In the genomic region with DNA sequence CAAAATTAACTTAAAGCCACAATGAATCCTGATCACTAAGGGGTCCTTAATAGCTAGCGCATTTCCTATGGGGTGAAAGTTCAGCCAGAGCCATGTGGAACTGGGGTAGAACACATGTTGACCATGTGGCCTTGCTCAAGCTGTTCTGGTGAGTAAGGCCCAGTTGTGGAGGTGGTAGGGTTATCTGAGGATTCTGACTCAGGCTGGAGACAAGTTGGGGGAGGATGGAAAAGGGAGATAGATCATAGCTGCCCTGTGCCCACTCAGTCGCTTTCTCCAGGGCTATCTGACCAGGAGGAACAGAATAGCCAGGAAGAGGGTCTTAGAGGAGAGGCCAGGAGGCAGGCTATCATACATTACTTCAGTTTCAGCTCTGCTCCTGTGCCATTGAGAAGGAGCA, we compare ENCODE assay signal across 31 mouse cellular contexts. TPM values are rescaled to one million over a fixed set of nuclear protein-coding genes. Genes with fewer than 3 reads are reported as not detected.
A peak's percentile ranks its signal among the peaks of the same experiment; 100 is the strongest.
DNase-seq lines count a peak whose midpoint lies in the region; ATAC-seq lines count a peak whose summit lies in the region.
"Had no signal": no experiment of that assay in that cellular context is flagged by ENCODE, and none has a peak within 500 bp of the region (broad histone marks: within the 10 kb centered on the region; RNA-seq: fewer than 3 reads in every experiment).

No protein-coding gene starts in this region.

- no peak overlapping the region for H3K4me2 ChIP-seq in liver, embryonic 11.5 days
- no peak overlapping the region for H3K4me2 ChIP-seq in hindbrain, embryonic 11.5 days (replicated peaks; ENCODE audit: low read depth, low read length)
- H3K4me2 ChIP-seq: embryonic facial prominence, embryonic 15.5 days; forebrain, embryonic 13.5 days; heart, embryonic 11.5 days; hindbrain, embryonic 13.5 days; limb, embryonic 12.5 days; liver, embryonic 13.5 days; neural tube, embryonic 12.5 days had no signal

- no peak overlapping the region for H3K27ac ChIP-seq in liver, embryonic 11.5 days (ENCODE audit: low read depth, low read length)
- no peak overlapping the region for H3K27ac ChIP-seq in hindbrain, embryonic 11.5 days (ENCODE audit: low read depth, low read length)
- H3K27ac ChIP-seq: embryonic facial prominence, embryonic 15.5 days; forebrain, embryonic 13.5 days; hindbrain, embryonic 13.5 days; limb, embryonic 12.5 days; liver, embryonic 13.5 days; midbrain, embryonic 10.5 days; neural tube, embryonic 12.5 days had no signal

- 76% methylated on average over 2 of the region's 2 CpGs for WGBS in liver, embryonic 11.5 days
- WGBS in hindbrain, embryonic 11.5 days: 91% methylated on average over 2 of the region's 2 CpGs

- no peaks in the 10 kb centered on the region for H3K27me3 ChIP-seq in liver, embryonic 11.5 days (replicated peaks; ENCODE audit: control insufficient read depth, insufficient read depth, low read length)
- H3K27me3 ChIP-seq in hindbrain, embryonic 11.5 days (ENCODE audit: control insufficient read depth, insufficient read depth, low read length): no peaks in the 10 kb centered on the region
- H3K27me3 ChIP-seq: embryonic facial prominence, embryonic 15.5 days; forebrain, embryonic 13.5 days; hindbrain, embryonic 13.5 days; limb, embryonic 12.5 days; liver, embryonic 13.5 days; neural tube, embryonic 12.5 days had no signal

- H3K36me3 ChIP-seq in liver, embryonic 11.5 days (ENCODE audit: control insufficient read depth, insufficient read depth, low read length): peaks cover 24% of the 10 kb centered on the region; the same call in 1 of the 2 replicates
- peaks cover 5% of the 10 kb centered on the region; the same call in 1 of the 2 replicates for H3K36me3 ChIP-seq in hindbrain, embryonic 11.5 days (ENCODE audit: control insufficient read depth, insufficient read depth, low read length)

- ATAC-seq in liver, embryonic 11.5 days (replicated peaks; ENCODE audit: low FRiP score): peak; percentile 6; the same call in 1 of the 2 replicates
- no peak for ATAC-seq in hindbrain, embryonic 11.5 days (ENCODE audit: low FRiP score)
- ATAC-seq: forebrain, embryonic 13.5 days; midbrain, embryonic 16.5 days had no signal

- H3K4me1 ChIP-seq in liver, embryonic 11.5 days (replicated peaks; ENCODE audit: control insufficient read depth, insufficient read depth, low read length): no peaks in the 10 kb centered on the region
- no peaks in the 10 kb centered on the region for H3K4me1 ChIP-seq in hindbrain, embryonic 11.5 days (replicated peaks; ENCODE audit: control insufficient read depth, insufficient read depth, low read length)
- H3K4me1 ChIP-seq: embryonic facial prominence, embryonic 15.5 days; forebrain, embryonic 13.5 days; hindbrain, embryonic 13.5 days; limb, embryonic 12.5 days; liver, embryonic 13.5 days; midbrain, embryonic 10.5 days; neural tube, embryonic 12.5 days had no signal

- no peak overlapping the region for H3K4me3 ChIP-seq in liver, embryonic 11.5 days (ENCODE audit: low read depth, low read length)
- H3K4me3 ChIP-seq in hindbrain, embryonic 11.5 days (ENCODE audit: low read depth, low read length): no peak overlapping the region
- H3K4me3 ChIP-seq: embryonic facial prominence, embryonic 15.5 days; forebrain, embryonic 13.5 days; hindbrain, embryonic 13.5 days; left cerebral cortex, adult 2 months; limb, embryonic 12.5 days; liver, embryonic 13.5 days; midbrain, embryonic 10.5 days; neural tube, embryonic 12.5 days had no signal

- no peaks in the 10 kb centered on the region for H3K9me3 ChIP-seq in liver, embryonic 11.5 days (ENCODE audit: control insufficient read depth, low read length)
- H3K9me3 ChIP-seq in hindbrain, embryonic 11.5 days (ENCODE audit: control insufficient read depth, low read length): no peaks in the 10 kb centered on the region
- H3K9me3 ChIP-seq: embryonic facial prominence, embryonic 15.5 days; forebrain, embryonic 13.5 days; hindbrain, embryonic 13.5 days; limb, embryonic 12.5 days; liver, embryonic 13.5 days; midbrain, embryonic 10.5 days; neural tube, embryonic 12.5 days had no signal

- peak; percentile 70 to 81 for DNase-seq in adrenal gland, adult (ENCODE audit: inconsistent age in 2 of 2, low spot score in 1 of 2)
- DNase-seq in adrenal gland, postnatal 4 days (ENCODE audit: low spot score in 2 of 2): no peak
- no peak for DNase-seq in liver, embryonic 11.5 days (ENCODE audit: low spot score)
- no peak for DNase-seq in liver
- peak; percentile 24 for DNase-seq in adipocyte (ENCODE audit: low spot score)
- peak; percentile 61 for DNase-seq in induced T-regulatory cell, adult 2 months (ENCODE audit: low read depth)
- DNase-seq in hindbrain, embryonic 11.5 days (ENCODE audit: low spot score): no peak
- no peak for DNase-seq in frontal cortex, postnatal 10 days (ENCODE audit: low spot score in 2 of 2)
- DNase-seq: cerebellum, adult 18-20 months; cerebellum, postnatal 14 days; gastrocnemius, postnatal 36 days; heart, adult 18-20 months; heart, postnatal 36 days; kidney, adult 9 months; kidney, postnatal 14 days; liver, embryonic 13.5 days; lung, adult 2 months; lung, postnatal 14 days; spleen, adult 18-20 months had no signal

- H3K9ac ChIP-seq in liver, embryonic 11.5 days (ENCODE audit: low read depth, low read length): no peak overlapping the region
- H3K9ac ChIP-seq in hindbrain, embryonic 11.5 days (ENCODE audit: low read depth, low read length): no peak overlapping the region
- H3K9ac ChIP-seq: embryonic facial prominence, embryonic 15.5 days; forebrain, embryonic 13.5 days; hindbrain, embryonic 13.5 days; limb, embryonic 12.5 days; liver, embryonic 13.5 days; neural tube, embryonic 12.5 days had no signal

RNA-seq across cellular contexts. Expression of gene Tnfrsf4, which starts 0.8 kb away (rescaled TPM):
- 1 to 10 TPM; 2.9 to 3.4 TPM for total RNA-seq in adrenal gland, postnatal 4 days (2021)
- polyA plus RNA-seq in liver, embryonic 11.5 days (2014; fragmentation: Nextera tagmentation; extraction: Ambion mirVana): 0.85 TPM in 1 of 2 replicates, not detected in the other
- 0.39 and 0.73 TPM in 2 replicates for polyA plus RNA-seq in hindbrain, embryonic 11.5 days (2014; fragmentation: Nextera tagmentation; extraction: Ambion mirVana)
- polyA plus RNA-seq: midbrain, embryonic 16.5 days had no signal

RNA-seq across cellular contexts. Expression of gene Tnfrsf18, which starts 11.5 kb away (rescaled TPM):
- total RNA-seq in adrenal gland, postnatal 4 days (2021): under 1 TPM in 1 of 2 experiments, not detected in 1; 0.39 TPM
- 0.92 and 1.0 TPM in 2 replicates for polyA plus RNA-seq in liver, embryonic 11.5 days (2014; fragmentation: Nextera tagmentation; extraction: Ambion mirVana)
- 0.74 and 2.4 TPM in 2 replicates for polyA plus RNA-seq in hindbrain, embryonic 11.5 days (2014; fragmentation: Nextera tagmentation; extraction: Ambion mirVana)
- total RNA-seq: heart, postnatal 36 days; layer of hippocampus, adult 18-20 months; layer of hippocampus, postnatal 14 days; left cerebral cortex, adult 2 months; left cerebral cortex, postnatal 25 days had no signal

RNA-seq across cellular contexts. Expression of gene Sdf4, which starts 21.8 kb away (rescaled TPM):
- 100 to 1,000 TPM; 224 to 231 TPM for total RNA-seq in adrenal gland, postnatal 4 days (2021)
- 130 TPM in 2 replicates for polyA plus RNA-seq in liver, embryonic 11.5 days (2014; fragmentation: Nextera tagmentation; extraction: Ambion mirVana)
- 136 and 143 TPM in 2 replicates for polyA plus RNA-seq in hindbrain, embryonic 11.5 days (2014; fragmentation: Nextera tagmentation; extraction: Ambion mirVana)

RNA-seq across cellular contexts. Expression of gene B3galt6, which starts 22.0 kb away (rescaled TPM):
- total RNA-seq in adrenal gland, postnatal 4 days (2021): 1 to 10 TPM; 7.2 to 7.7 TPM
- polyA plus RNA-seq in liver, embryonic 11.5 days (2014; fragmentation: Nextera tagmentation; extraction: Ambion mirVana): 12.1 and 13.0 TPM in 2 replicates
- polyA plus RNA-seq in hindbrain, embryonic 11.5 days (2014; fragmentation: Nextera tagmentation; extraction: Ambion mirVana): 18.2 and 19.4 TPM in 2 replicates

RNA-seq across cellular contexts. Expression of gene Ttll10, which starts 44.8 kb away (rescaled TPM):
- total RNA-seq in adrenal gland, postnatal 4 days (2021): 1 to 10 TPM in 1 of 2 experiments, under 1 TPM in 1; 0.59 to 5.0 TPM
- polyA plus RNA-seq in liver, embryonic 11.5 days (2014; fragmentation: Nextera tagmentation; extraction: Ambion mirVana): 0.12 and 0.56 TPM in 2 replicates
- polyA plus RNA-seq in hindbrain, embryonic 11.5 days (2014; fragmentation: Nextera tagmentation; extraction: Ambion mirVana): 0.10 TPM in 1 of 2 replicates, not detected in the other
- total RNA-seq: gastrocnemius, postnatal 36 days; heart, postnatal 36 days; left cerebral cortex, postnatal 25 days had no signal
- polyA plus RNA-seq: forebrain, embryonic 13.5 days; hindbrain, embryonic 13.5 days; midbrain, embryonic 16.5 days had no signal

Comparison
In these comparisons a context has a peak if more than half of its experiments do, and no peak if none do; other contexts are left out.
1. DNase-seq: peak in adrenal gland, adult (2 of 2), adipocyte (single experiment) and induced T-regulatory cell, adult 2 months (single experiment); none in adrenal gland, postnatal 4 days (0 of 2), liver, embryonic 11.5 days (single experiment), liver (single experiment), hindbrain, embryonic 11.5 days (single experiment) and frontal cortex, postnatal 10 days (0 of 2).